Mouse (Mus musculus) layer of hippocampus, adult 2 months (tissue): ENCODE results near the gene Gak. TPM values are rescaled to one million over a fixed set of nuclear protein-coding genes. Genes with fewer than 3 reads are reported as not detected.

ENCODE experiments used
- DNase-seq, 2 experiments: peaks; one replicate each; pipeline ENCODE4 v3.0.0; 2022; ENCODE audit warnings: low spot score in 2 of 2
- H3K27ac ChIP-seq: fragments of 200-600 bp; 2 replicates; pipeline ENCODE4 v1.8.1; 2022
- H3K4me3 ChIP-seq: fragments of 200-600 bp; 2 replicates; pipeline ENCODE4 v1.8.1; 2022; ENCODE audit warnings: mild to moderate bottlenecking
- CTCF ChIP-seq: fragments of 200-600 bp; conservative IDR thresholded peaks from 2 replicates; pipeline ENCODE4 v1.8.1; 2022; ENCODE audit warnings: antibody characterized with exemption, mild to moderate bottlenecking, moderate library complexity
- long read RNA-seq, 2 experiments: library from polyadenylated mRNA; stranded (forward); transcript quantifications; one replicate each; pipeline ENCODE4 v2.0.0; 2021; ENCODE audit warnings: borderline mapping rate in 2 of 2
- total RNA-seq, 2 experiments: library from RNA; stranded (reverse); gene quantifications; 2 replicates each; pipeline ENCODE4 v1.2.3; 2021

Gene Gak
- total RNA-seq, result 10 to 100 TPM; 96.2 to 97.3 TPM
- long read RNA-seq, experiment 1, full-length matches to known transcripts, result 8 of 36 reads
- long read RNA-seq, experiment 1, partial matches to known transcripts, result 19 of 36 reads
- long read RNA-seq, experiment 1, other reads (novel, unspliced or antisense), result 9 of 36 reads
- long read RNA-seq, experiment 2, full-length matches to known transcripts, result 10 of 42 reads
- long read RNA-seq, experiment 2, partial matches to known transcripts, result 24 of 42 reads
- long read RNA-seq, experiment 2, other reads (novel, unspliced or antisense), result 8 of 42 reads

GRCm38 (mm10) chr5:108629634-108630483 lies at the start of gene Gak, which contains the start of gene Tmem175:
Gene Gak (minus strand): TSS chr5:108629755.
Gene Tmem175 (plus strand): TSS chr5:108629770.
- peak; percentile 93 to 94 for DNase-seq
- H3K4me3 ChIP-seq, result peak within 1 kb of the TSS; percentile 99
- TF ChIP-seq CTCF, result no peak

GRCm38 (mm10) chr5:108678296-108678854 lies 48.8 kb upstream of the Gak start:
- H3K27ac ChIP-seq, result peak overlapping the region; percentile 93
- no peak overlapping the region for H3K4me3 ChIP-seq
- DNase-seq, result no peak
- TF ChIP-seq CTCF, result no peak

More at GRCm38 (mm10) chr5:108629634-108630483, at the start of gene Gak, which contains the start of gene Tmem175:
- peak within 1 kb of the TSS; percentile 96 for H3K27ac ChIP-seq

GRCm38 (mm10) chr5:108677605-108678295 lies 48.2 kb upstream of the Gak start:
- Histone ChIP-seq H3K4me3 (peak overlapping the region; percentile 50), H3K27ac (peak overlapping the region; percentile 93)
- TF ChIP-seq CTCF, result peak; percentile 35
- peak; percentile 81 to 87 for DNase-seq

- no peak for DNase-seq
- no peak for TF ChIP-seq CTCF
- Histone ChIP-seq H3K27ac (peak overlapping the region; percentile 93), H3K4me3 (peak overlapping the region; percentile 50)
Measured at GRCm38 (mm10) chr5:108676772-108677498, 47.4 kb upstream of the Gak start.

GRCm38 (mm10) chr5:108675251-108675816 lies 45.8 kb upstream of the Gak start, which contains the start of gene Slc26a1:
Gene Slc26a1 (minus strand): TSS chr5:108675569.
- TF ChIP-seq CTCF, result no peak

GRCm38 (mm10) chr5:108674624-108675023 lies 45.1 kb upstream of the Gak start:
- no peak for DNase-seq
- no peak overlapping the region for H3K27ac ChIP-seq
- TF ChIP-seq CTCF, result no peak
- H3K4me3 ChIP-seq, result no peak overlapping the region

More at GRCm38 (mm10) chr5:108675251-108675816, 45.8 kb upstream of the Gak start, which contains the start of gene Slc26a1:
- DNase-seq, result no peak
- Histone ChIP-seq H3K27ac (peak within 1 kb of the TSS; percentile 93; the same call in 1 of the 2 replicates), H3K4me3 (no peak within 1 kb of the TSS)

- no peak overlapping the region for H3K4me3 ChIP-seq
- peak; percentile 51 for TF ChIP-seq CTCF
- H3K27ac ChIP-seq, result no peak overlapping the region
- no peak for DNase-seq
Measured at GRCm38 (mm10) chr5:108671757-108672156, 42.2 kb upstream of the Gak start.

- Histone ChIP-seq H3K27ac (peak overlapping the region; percentile 99; the same call in 1 of the 2 replicates), H3K4me3 (no peak overlapping the region)
- peak; percentile 75 for TF ChIP-seq CTCF
- no peak for DNase-seq
Measured at GRCm38 (mm10) chr5:108670785-108671184, 41.2 kb upstream of the Gak start.

GRCm38 (mm10) chr5:108669986-108670385 lies 40.4 kb upstream of the Gak start:
- Histone ChIP-seq H3K27ac (peak overlapping the region; percentile 99), H3K4me3 (peak overlapping the region; percentile 74)
- no peak for DNase-seq
- no peak for TF ChIP-seq CTCF

- peak; percentile 85 for TF ChIP-seq CTCF
- Histone ChIP-seq H3K4me3 (peak within 1 kb of the TSS; percentile 74), H3K27ac (peak within 1 kb of the TSS; percentile 99)
- DNase-seq, result peak; percentile 80 to 87
Measured at GRCm38 (mm10) chr5:108668977-108669936, 39.7 kb upstream of the Gak start, which contains the start of gene Dgkq. Gene Dgkq (minus strand): TSS chr5:108669672.
